Mouse (Mus musculus) layer of hippocampus, adult 9-10 months (tissue): ENCODE results near the gene Krt18.

ENCODE experiments used
- DNase-seq: peaks from one replicate; pipeline ENCODE4 v3.0.0; 2022; ENCODE audit warnings: low spot score

Krt18 gene

GRCm38 (mm10) chr15:102010569-102011245 is 17.3 kb upstream of the Krt18 start:
- no peak for DNase-seq

GRCm38 (mm10) chr15:102012260-102012765 is 15.7 kb upstream of the Krt18 start:
- no peak for DNase-seq

- DNase-seq = no peak
Measured at GRCm38 (mm10) chr15:102013651-102014050, 14.3 kb upstream of the Krt18 start.

GRCm38 (mm10) chr15:102014848-102015247 is 13.1 kb upstream of the Krt18 start:
- no peak for DNase-seq

- no peak for DNase-seq
Measured at GRCm38 (mm10) chr15:102016096-102016495, 11.9 kb upstream of the Krt18 start.

- no peak for DNase-seq
Measured at GRCm38 (mm10) chr15:102016787-102017186, 11.2 kb upstream of the Krt18 start.

- DNase-seq = no peak
Measured at GRCm38 (mm10) chr15:102017918-102018463, 10.0 kb upstream of the Krt18 start.

- no peak for DNase-seq
Measured at GRCm38 (mm10) chr15:102022481-102022880, 5.5 kb upstream of the Krt18 start.

GRCm38 (mm10) chr15:102023888-102024287 is 4.1 kb upstream of the Krt18 start:
- no peak for DNase-seq

GRCm38 (mm10) chr15:102025136-102025872 is 2.7 kb upstream of the Krt18 start:
- no peak for DNase-seq

GRCm38 (mm10) chr15:102026430-102026829 is 1.6 kb upstream of the Krt18 start:
- DNase-seq = no peak

- no peak for DNase-seq
Measured at GRCm38 (mm10) chr15:102034121-102035053, 6.4 kb downstream of the Krt18 start.

- DNase-seq = no peak
Measured at GRCm38 (mm10) chr15:102040277-102040676, 12.3 kb downstream of the Krt18 start.

- DNase-seq = no peak
Measured at GRCm38 (mm10) chr15:102041951-102042350, 14.0 kb downstream of the Krt18 start.

GRCm38 (mm10) chr15:102044745-102045144 is 16.8 kb downstream of the Krt18 start:
- DNase-seq = no peak

GRCm38 (mm10) chr15:102045691-102046090 is 17.7 kb downstream of the Krt18 start:
- DNase-seq = no peak

GRCm38 (mm10) chr15:102048006-102048405 is 20.0 kb downstream of the Krt18 start:
- DNase-seq = no peak

GRCm38 (mm10) chr15:102049871-102050270 is 21.9 kb downstream of the Krt18 start:
- no peak for DNase-seq

- no peak for DNase-seq
Measured at GRCm38 (mm10) chr15:102051920-102052683, 24.1 kb downstream of the Krt18 start.

GRCm38 (mm10) chr15:102056495-102057174 is 28.7 kb downstream of the Krt18 start:
- no peak for DNase-seq
